Mouse (Mus musculus) G1E-ER4 (cell line): ENCODE results near the gene Eef2. TPM values are rescaled to one million over a fixed set of nuclear protein-coding genes. Genes with fewer than 3 reads are reported as not detected.

ENCODE experiments used
- GATA1 ChIP-seq: IDR thresholded peaks from one replicate; pipeline ENCODE4 v1.8.0; 2012; ENCODE audit warnings: low read length, inconsistent platforms
- polyA plus RNA-seq: library from polyadenylated mRNA; stranded (reverse); fragments of >175 nt; gene quantifications from 2 replicates; pipeline ENCODE4 v1.2.3, GENCODE M21; 2012

Gene Eef2
- polyA plus RNA-seq, 1 experiment: 1,558 TPM

- TF ChIP-seq GATA1: no peak
Measured at GRCm38 (mm10) chr10:81142551-81142981, 33.9 kb upstream of the Eef2 start.

DNA sequence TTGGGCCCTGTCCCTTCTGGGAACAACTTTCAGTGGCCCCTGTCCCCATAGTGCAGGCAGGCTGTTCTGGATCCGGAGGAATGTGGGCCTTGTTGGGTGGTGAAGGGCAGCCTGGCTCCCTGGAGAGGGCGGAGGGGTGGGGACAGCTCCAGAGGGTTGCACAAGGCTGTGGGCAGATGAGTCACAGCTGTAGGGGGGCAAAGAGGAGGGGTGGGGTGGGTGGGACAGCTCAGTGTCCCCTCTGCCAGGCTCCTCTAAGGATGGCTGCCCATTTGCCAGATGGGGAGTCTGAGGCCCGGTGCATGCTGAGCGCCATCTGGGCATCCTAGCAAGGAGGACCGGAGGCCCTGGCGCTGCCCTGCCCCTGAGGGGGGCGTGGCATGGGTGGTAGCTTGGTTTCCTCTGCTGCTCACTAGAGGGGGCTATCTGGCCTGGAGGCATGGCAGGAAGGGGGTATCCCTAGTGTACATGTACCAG, 33.2 kb upstream of the Eef2 start:
- TF ChIP-seq GATA1: no peak

DNA sequence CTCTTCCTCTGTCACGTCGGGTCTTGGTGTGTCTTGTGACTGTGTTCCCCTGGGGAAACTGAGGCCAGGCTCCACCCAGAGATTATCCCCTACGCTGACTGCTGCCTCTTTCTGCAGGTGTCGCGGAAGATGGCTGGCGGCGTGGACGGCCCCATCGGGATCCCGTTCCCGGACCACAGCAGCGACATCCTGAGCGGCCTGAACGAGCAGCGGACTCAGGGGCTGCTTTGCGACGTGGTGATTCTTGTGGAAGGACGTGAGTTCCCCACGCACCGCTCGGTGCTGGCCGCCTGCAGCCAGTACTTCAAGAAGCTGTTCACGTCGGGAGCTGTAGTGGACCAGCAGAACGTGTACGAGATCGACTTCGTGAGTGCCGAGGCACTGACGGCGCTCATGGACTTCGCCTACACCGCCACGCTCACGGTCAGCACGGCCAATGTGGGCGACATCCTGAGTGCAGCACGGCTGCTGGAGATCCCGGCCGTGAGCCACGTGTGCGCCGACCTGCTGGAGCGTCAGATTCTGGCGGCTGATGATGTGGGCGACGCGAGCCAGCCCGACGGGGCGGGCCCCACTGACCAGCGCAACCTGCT, 32.5 kb upstream of the Eef2 start:
- TF ChIP-seq GATA1: no peak

DNA sequence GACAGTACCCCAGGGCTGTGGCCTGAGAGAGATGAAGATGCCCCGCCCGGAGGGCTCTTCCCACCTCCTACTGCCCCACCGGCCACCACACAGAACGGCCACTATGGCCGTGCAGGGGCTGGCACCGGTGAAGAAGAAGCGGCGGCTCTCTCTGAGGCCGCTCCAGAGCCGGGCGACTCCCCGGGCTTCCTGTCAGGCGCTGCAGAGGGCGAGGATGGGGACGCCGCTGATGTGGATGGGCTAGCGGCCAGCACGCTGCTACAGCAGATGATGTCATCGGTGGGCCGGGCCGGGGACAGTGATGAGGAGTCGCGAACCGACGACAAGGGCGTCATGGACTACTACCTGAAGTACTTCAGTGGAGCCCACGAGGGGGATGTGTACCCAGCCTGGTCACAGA, 31.8 kb upstream of the Eef2 start:
- TF ChIP-seq GATA1: no peak

- TF ChIP-seq GATA1: no peak
Measured at GRCm38 (mm10) chr10:81145307-81145706, 31.1 kb upstream of the Eef2 start.

GRCm38 (mm10) chr10:81145778-81146177, 30.7 kb upstream of the Eef2 start:
- TF ChIP-seq GATA1: no peak

DNA sequence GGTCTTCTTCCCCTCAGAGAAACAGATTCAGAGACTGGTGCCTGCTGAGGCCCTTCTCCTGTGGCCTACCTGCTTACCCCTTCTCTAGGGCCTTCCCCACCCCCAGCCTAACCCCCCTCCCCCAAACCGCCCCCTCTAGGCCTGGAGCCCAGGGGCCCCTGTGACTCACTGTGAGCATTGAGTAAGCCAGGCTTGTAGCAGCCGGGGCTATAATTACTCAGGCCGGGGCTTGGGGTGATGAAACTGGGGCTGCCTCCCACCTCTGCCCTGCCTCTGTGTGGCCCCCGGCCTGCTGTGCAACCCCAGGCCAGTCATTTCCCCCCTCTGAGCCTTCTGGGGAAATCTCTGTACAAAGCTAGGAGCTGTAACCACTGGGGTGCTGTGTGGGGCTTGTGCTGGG, 30.1 kb upstream of the Eef2 start:
- TF ChIP-seq GATA1: no peak

- TF ChIP-seq GATA1: no peak
Measured at GRCm38 (mm10) chr10:81151261-81151660, 25.2 kb upstream of the Eef2 start.

GRCm38 (mm10) chr10:81152609-81153008, 23.8 kb upstream of the Eef2 start:
- no peak for TF ChIP-seq GATA1

GRCm38 (mm10) chr10:81154313-81154712, 22.1 kb upstream of the Eef2 start:
- TF ChIP-seq GATA1: no peak

DNA sequence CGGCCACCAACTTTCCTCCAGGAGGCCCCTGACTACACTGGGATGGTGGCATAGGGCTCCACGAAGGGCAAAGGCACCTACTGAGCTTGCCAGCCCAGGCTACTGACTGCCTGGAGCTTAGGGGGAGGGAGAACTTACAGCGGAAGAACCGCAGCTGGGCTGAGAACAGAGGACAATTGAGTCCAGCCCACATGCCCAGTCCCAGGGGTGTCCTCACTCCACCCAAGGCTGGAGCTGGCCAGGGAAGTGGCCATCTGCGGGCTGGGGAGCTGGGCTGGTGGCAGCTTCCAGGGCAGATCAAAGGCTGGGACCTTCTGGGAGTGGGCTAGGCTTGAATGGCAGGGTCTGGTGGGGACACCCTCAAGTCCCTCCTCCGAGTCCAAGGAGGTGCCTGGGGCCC, 21.7 kb upstream of the Eef2 start:
- TF ChIP-seq GATA1: no peak

- TF ChIP-seq GATA1: no peak
Measured at GRCm38 (mm10) chr10:81161602-81162317, 14.7 kb upstream of the Eef2 start.

DNA sequence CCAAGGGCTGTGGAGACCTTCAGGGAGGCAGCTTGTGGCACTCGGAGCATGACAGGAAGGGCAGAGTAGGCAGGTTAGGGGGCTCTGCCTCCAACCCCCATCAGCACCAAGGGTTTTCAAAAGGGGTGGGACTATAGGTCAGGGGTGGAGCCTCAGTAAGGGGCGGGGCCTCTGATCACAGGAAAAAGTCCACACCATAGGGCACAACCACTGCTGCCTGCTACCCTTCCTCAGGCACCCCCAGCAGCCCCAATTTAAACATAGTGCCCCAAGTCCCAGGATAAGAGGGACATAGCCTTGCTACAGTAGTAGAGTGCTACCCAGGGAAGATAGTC, 14.1 kb upstream of the Eef2 start:
- no peak for TF ChIP-seq GATA1

DNA sequence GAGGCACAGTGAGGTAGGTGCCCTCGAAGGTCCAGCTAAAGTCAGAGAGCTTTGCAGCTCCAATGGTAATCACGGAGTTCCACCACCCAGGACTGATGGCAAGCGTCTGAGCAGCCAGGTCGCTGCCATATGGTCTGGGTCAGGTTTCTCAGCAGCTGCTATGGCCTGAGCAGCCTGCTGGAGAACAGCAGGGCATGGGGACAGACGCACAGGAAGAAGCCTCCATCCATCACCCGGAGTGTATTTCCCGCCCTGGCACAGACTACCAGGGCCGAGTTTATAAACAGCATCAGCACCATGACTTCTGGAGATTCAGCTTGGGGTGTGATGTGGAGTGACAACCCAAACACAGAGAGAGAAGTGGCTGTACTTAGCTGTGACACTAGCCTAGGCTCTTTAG, 11.3 kb upstream of the Eef2 start:
- no peak for TF ChIP-seq GATA1

DNA sequence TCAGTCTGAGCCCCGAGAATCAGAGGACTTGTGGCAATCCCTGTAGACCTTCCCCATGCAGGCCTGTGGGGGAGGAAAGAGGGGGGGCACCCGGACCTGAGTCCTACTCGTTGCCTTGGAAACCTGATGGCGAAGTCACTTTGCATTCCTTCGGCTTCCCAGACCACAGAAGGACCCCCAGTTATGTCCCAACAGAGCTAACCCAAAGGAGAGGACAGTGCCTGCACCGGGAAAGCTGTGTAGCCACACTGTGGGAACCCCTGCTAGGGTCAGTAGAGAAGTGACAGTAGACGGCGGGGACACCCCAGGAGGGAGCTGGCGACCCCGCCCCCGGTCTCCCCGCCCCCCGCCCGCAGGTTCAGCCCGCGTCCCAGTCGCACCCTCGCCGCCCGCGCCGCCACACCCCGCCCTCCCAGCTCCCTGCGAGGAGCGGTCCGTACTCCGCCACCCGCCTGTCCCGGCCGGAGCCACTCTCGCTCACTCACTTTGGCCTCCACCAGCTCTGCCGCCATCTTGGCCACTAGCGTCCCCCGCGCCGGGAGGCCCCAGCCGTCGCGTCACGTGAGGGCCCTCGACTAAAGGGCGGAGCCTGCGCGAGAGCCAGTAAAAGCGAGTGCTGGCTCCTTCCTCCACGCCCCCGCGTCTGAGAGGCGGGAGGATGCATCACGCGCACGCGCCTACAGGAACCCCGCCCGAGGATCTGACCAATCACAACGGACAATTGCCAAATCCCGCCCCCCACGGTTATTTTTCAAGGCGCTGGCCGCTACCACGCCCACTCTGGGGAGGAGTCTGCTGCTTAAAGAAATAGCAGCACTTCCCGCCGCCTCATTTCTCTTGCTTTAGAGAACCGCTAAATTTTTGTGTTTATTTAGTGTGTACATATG, 9.0 kb upstream of the Eef2 start, which contains the start of gene Pias4:
Pias4 (minus strand) TSS at position 724 of the 887 bp plus-strand sequence.
- TF ChIP-seq GATA1: no peak

DNA sequence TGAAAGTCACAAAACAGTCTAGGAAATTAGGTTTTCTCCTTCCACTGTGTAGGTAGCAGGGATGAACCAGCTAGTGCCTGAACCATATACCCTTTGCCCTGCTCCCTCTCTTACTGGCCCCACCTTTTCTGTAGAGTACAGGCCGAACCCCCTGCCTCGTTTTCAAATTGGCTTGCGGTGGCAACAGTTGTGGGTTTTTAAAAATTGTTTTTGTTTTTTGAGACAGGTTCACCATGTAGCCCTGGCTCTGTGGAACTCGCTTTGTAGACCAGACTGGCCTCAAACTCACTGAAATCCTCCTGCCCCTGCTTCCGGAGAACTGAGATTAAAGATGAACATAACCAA, 8.4 kb upstream of the Eef2 start:
- TF ChIP-seq GATA1: no peak
